Mouse (Mus musculus): ENCODE results near the gene Rb1.

Rb1 gene

DNA sequence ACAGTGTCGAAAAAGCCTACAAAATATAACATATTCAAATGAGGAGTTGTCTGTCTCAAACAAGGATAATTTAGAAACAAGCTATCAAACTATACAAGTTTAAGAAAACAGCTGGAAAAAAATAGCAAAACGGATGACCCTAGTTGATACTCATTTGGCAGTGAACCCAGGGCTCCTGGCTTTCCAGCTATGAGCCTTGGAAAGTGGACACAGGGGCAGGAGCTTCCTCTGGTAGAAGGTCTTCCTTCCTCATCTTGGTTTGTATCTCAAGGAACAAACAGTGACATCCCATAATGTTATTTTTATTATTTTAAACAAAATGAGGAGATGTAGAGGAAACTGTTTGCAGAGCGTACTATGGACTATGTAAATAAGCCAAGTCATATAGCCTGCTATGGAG lies 177.5 kb downstream of the Rb1 start:
- DNase-seq (ENCODE audit: low read depth, low spot score), result no peak

DNA sequence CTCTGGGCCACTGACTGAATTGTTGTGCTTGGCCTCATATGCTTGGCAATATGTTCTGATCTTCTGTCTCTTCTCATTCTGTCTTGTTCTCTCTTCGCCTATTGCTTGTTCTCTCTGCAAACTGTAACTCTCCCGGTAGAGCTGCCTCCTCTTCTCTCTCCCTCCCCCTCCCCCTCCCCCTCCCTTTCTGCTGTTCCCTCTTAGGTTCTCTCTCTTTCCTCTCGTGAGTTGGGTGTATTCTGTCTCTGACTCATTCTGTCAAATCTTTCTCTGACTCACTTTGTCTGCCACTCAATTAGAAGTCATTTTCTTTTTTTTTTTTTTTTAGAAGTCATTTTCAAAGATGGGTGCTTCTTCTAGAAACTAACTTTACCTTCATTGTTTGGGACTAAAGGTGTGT lies 178.9 kb downstream of the Rb1 start:
- no peak for DNase-seq (ENCODE audit: low read depth, low spot score)

- no peak for DNase-seq (ENCODE audit: low read depth, low spot score)
Observed at GRCm38 (mm10) chr14:73145531-73145930, 180.1 kb downstream of the Rb1 start.

- no peak for DNase-seq (ENCODE audit: low read depth, low spot score)
Observed at GRCm38 (mm10) chr14:73143710-73144420, 181.8 kb downstream of the Rb1 start.

DNA sequence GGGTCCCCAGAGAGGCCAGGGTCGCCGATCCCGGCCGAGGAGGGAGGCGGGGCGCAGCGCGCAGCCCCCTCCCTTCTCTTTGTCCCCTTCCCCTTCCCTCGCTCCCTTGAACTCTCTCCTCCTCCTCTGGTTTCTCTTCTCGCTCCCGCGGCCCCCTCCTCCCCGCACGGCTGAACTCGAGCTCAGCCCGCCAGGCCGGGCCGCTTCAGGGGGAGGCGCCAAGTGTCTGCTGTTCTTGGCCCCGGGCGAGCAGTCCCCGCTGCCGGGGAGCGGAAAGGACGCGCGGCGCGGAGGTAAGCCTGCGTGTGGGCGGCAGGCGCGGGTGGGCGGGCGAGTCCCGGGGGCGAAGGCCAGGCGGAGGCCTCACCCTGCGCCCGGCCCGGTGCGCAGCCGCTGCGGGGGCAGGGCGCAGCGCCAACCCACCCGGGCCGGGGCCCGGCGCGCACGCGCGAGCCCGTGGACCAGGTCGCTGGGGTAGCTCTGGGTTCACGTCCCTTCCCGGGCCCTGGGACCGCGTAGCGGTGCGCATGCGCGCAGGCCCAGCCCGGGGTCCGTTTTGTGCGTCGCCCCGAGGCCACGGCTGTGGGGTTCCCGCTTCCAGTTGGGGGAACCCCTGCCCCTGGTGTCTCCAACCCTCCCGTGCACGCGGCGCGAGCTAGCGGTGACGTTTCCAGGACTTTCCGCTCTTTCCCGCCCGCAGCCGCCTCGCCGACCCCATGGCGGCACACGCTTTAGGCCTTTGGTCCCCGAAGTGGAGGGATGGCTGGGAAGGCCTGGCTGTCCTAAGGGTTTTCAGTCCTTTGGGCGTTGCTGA lies 182.5 kb downstream of the Rb1 start:
- DNase-seq (ENCODE audit: low read depth, low spot score), result peak; percentile 68

DNA sequence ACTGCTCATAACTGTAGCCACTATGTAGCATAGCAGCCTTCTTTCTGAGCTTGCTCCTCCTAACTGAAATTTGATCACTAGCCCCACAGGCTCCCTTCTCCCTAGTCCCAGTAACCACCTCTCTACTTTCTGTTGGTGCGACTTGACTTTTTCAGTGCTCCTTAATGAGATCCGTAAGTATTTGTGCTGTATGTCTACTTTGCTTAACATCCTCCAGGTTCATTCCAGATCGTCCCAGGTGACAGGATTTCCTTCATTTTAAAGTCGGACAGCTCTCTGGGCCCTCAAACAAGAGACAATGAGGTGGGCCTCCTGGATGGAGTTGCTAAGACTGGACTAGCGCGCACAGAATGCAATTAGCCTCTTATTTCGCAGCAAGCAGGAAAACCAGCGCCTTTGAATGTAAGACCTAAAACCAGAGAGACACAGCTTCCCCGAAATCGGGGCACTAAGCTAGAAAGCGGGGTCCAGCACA lies 183.2 kb downstream of the Rb1 start:
- peak; percentile 20 for DNase-seq (ENCODE audit: low read depth, low spot score)

DNA sequence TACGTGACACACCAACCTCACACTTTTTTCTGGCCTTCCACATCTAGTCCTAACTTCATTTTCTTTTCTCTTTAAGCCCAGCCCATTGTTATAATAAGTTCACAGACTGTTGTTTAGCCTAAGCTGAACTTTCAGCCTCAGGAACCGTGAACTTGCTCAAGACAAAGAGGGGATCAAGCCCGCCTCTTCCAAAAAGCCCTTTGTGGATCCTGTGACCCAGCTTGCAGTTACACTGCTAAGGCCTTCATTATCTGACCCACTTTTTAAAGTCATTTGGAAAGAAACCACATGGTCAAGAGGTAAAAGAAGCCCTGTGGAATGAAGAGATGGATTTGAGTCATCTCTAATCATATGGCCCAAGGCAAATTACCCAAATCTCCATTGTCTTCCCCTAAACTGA lies 183.8 kb downstream of the Rb1 start:
- DNase-seq (ENCODE audit: low read depth, low spot score), result no peak

GRCm38 (mm10) chr14:73139866-73140265 lies 185.8 kb downstream of the Rb1 start:
- DNase-seq (ENCODE audit: low read depth, low spot score), result no peak

- DNase-seq (ENCODE audit: low read depth, low spot score), result no peak
Observed at GRCm38 (mm10) chr14:73138483-73138882, 187.1 kb downstream of the Rb1 start.

DNA sequence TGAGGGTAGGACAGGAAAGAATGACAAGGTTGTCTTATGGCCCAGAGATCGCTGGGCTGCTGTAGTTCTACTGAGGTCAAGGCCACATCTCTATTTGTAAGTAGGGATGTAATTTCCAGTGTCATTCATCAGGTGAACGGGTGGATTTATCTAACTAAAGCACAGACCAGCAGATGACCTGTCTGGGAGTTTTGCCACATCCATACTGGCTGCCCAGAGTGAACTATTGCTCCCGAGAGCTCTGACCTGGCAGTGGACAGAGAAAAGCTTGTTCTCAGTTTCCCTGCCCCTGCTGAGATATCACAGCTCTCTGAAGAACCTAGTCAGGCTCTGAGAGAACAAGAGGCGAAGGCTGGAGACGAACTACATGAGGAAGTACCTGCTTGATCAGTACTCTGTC lies 188.4 kb downstream of the Rb1 start:
- DNase-seq (ENCODE audit: low read depth, low spot score), result no peak

Data from retina, postnatal 7 days (tissue).